Mouse (Mus musculus): ENCODE measurements around the gene Gucy2d. TPM values are rescaled to one million over a fixed set of nuclear protein-coding genes. Genes with fewer than 3 reads are reported as not detected.

Gene Gucy2d
- not detected for polyA plus RNA-seq (2017; shearing (Covaris generic))

DNA sequence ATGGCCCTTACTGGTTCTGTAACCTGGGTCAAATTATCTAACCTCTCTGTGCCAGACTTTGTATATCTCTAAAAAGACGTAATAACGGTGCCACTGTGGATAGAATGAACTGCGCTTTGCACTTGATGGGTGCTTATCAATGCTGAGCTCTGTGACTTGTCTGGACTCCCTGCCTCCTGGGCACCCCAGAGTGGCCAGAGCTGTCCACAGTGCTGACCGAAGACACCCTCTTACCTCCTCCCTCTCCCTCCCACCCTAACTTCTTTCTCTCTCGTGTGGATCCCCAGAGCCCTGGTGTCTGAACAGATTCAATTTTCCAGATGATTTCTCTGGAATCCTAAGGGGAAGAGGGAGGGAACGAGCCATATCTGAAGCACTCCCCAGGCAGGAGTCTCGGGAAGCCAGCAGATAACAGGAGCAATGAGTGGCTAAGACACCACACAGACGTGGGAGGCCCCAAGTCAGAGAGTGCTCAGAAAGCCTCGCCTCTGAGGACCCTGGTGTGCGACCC is at the start of gene Gucy2d:
Gene Gucy2d, plus strand, starts transcription at position 461 of the 511 bp plus-strand sequence.

DNA sequence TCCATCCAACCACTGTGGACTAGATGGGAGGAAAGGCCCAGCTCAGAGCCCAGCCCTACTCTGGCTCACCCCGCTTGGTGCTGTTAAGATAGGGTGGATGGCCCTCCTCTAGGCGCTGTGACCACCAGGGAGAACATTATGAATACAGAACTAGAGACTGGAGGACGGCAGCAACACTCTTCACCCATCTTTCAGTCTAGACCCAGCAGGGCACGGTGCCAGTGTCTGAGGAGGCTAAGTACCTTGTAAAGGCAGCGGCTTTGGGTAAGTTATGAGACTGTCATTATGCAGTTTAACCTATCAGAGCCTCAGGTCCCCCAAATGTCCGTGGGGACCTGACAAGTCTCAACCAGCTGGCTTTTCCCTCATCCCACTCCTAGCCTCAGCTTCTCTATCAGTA is 48.9 kb downstream of the Gucy2d start, which contains the start of gene Lrrc32:
Gene Lrrc32, plus strand, starts transcription at position 153 of the 400 bp plus-strand sequence.

Other genes with a start within 250 kb of the Gucy2d start
- gene B3gnt6, start 240.9 kb upstream of the Gucy2d start, polyA plus RNA-seq (2017; shearing (Covaris generic)) = not detected
- 13.8 TPM for gene Acer3, start 119.2 kb upstream of the Gucy2d start, polyA plus RNA-seq (2017; shearing (Covaris generic))
- gene Tsku, start 79.1 kb upstream of the Gucy2d start, polyA plus RNA-seq (2017; shearing (Covaris generic)) = not detected
- 109 TPM for gene Lrrc32, start 48.9 kb downstream of the Gucy2d start, polyA plus RNA-seq (2017; shearing (Covaris generic))
- 90.3 TPM for gene Emsy, start 216.4 kb downstream of the Gucy2d start, polyA plus RNA-seq (2017; shearing (Covaris generic))

Data from CD4-positive, CD25-positive, alpha-beta regulatory T cell, adult 9 weeks (primary cell).